Mouse (Mus musculus): Measurements from ENCODE around the gene Arf3.

- TF ChIP-seq CTCF (IDR thresholded peaks at IDR 0.05; ENCODE audit: low read depth) (peak; percentile 75), EP300 (IDR thresholded peaks at IDR 0.05; ENCODE audit: low read depth) (no peak)
Observed at GRCm38 (mm10) chr15:98707766-98708372, 55.1 kb downstream of the Arf3 start, which contains the start of gene Ccdc65.
